Mouse (Mus musculus) liver, embryonic 16.5 days (tissue): ENCODE measurements at regions not wholly inside any gene's neighbourhood (a gene's known extent, or its start where the extent isn't known, plus 50 kb on each side); places are given as distances from the start of the nearest gene placed in this dataset.

ENCODE experiments used
- ATAC-seq: fragments of 200-750 bp; cut with Nextera tagmentation; 2 replicates; pipeline ENCODE4 v1.8.0; 2017; ENCODE audit warnings: low read depth, mild to moderate bottlenecking, moderate number of reproducible peaks, moderate library complexity
- H3K27ac ChIP-seq: fragments of 300-500 bp; sonication (generic); 2 replicates; pipeline ENCODE4 v1.5.1; 2014; ENCODE audit warnings: mild to moderate bottlenecking, low read length
- H3K27me3 ChIP-seq: fragments of 300-500 bp; sonication (generic); 2 replicates; pipeline ENCODE4 v1.6.1; 2014; ENCODE audit warnings: low read depth, low read length, mixed read lengths; ENCODE audit not compliant: control insufficient read depth, insufficient read depth
- H3K36me3 ChIP-seq: fragments of 300-500 bp; sonication (generic); 2 replicates; pipeline ENCODE4 v1.6.1; 2014; ENCODE audit warnings: mild to moderate bottlenecking; ENCODE audit not compliant: control insufficient read depth, insufficient read depth
- H3K4me1 ChIP-seq: fragments of 300-500 bp; sonication (generic); 2 replicates; pipeline ENCODE4 v1.6.1; 2014; ENCODE audit warnings: low read depth, low read length, mixed read lengths; ENCODE audit not compliant: control insufficient read depth
- H3K4me2 ChIP-seq: fragments of 300-500 bp; sonication (generic); 2 replicates; pipeline ENCODE4 v1.6.1; 2014; ENCODE audit warnings: low read depth, low read length, mixed read lengths
- H3K4me3 ChIP-seq: fragments of 300-500 bp; sonication (generic); 2 replicates; pipeline ENCODE4 v1.5.1; 2014; ENCODE audit warnings: low read depth, mild to moderate bottlenecking, low read length
- H3K9ac ChIP-seq: fragments of 300-500 bp; sonication (generic); 2 replicates; pipeline ENCODE4 v1.6.1; 2014; ENCODE audit warnings: low read depth, low read length
- H3K9me3 ChIP-seq: fragments of 300-500 bp; sonication (generic); replicated peaks from 2 replicates; pipeline ENCODE4 v1.6.1; 2016; ENCODE audit warnings: low read length; ENCODE audit not compliant: control insufficient read depth
- WGBS: fragments of 180-500 bp; shearing (Covaris S2); extraction: QIAGEN DNeasy Blood & Tissue Kit; methylation state at CpG from one replicate; pipeline ENCODE4 v1.1.7; 2014; ENCODE audit not compliant: insufficient replicate concordance; 5-methylcytosine and 5-hydroxymethylcytosine counted together

- 37% methylated on average over 4 of the region's 4 CpGs for WGBS
- no peak for ATAC-seq
- no peaks in the 10 kb centered on the region for H3K4me1 ChIP-seq
Measured at GRCm38 (mm10) chr2:134029631-134030414, 477.9 kb downstream of the Bmp2 start.

DNA sequence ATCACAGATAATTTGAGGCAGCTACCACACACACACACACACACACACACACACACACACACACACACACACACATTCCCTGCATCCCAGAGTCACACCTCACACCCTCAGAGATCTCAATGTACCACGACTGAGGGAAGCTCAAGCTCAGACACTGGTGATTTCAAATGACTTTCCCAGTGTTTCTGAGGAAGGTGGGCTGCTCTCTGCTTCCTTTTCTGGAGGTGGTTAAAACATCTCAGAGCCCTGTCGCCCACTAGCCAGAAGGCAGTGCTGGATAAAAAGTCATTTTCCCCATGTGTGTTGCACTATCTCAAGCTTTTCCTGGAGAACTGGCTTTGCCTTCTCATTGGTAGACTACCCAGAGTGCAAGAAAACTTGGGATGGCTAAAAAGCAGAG is 477.2 kb downstream of the Bmp2 start:
- Histone ChIP-seq H3K9me3 (no peaks in the 10 kb centered on the region), H3K27ac (no peak overlapping the region), H3K9ac (no peak overlapping the region), H3K4me1 (no peaks in the 10 kb centered on the region), H3K4me3 (no peak overlapping the region), H3K4me2 (no peak overlapping the region), H3K27me3 (no peaks in the 10 kb centered on the region), H3K36me3 (no peaks in the 10 kb centered on the region)
- no peak for ATAC-seq
- WGBS, result 47% methylated on average over 2 of the region's 2 CpGs

More at GRCm38 (mm10) chr2:134029631-134030414, 477.9 kb downstream of the Bmp2 start:
- Histone ChIP-seq H3K4me3 (no peak overlapping the region), H3K9ac (no peak overlapping the region), H3K9me3 (no peaks in the 10 kb centered on the region), H3K27me3 (no peaks in the 10 kb centered on the region), H3K4me2 (no peak overlapping the region), H3K27ac (no peak overlapping the region), H3K36me3 (no peaks in the 10 kb centered on the region)

GRCm38 (mm10) chr2:134017109-134017508 is 465.1 kb downstream of the Bmp2 start:
- H3K4me1 ChIP-seq, result no peaks in the 10 kb centered on the region
- no peak overlapping the region for H3K27ac ChIP-seq
- no peaks in the 10 kb centered on the region for H3K36me3 ChIP-seq
- no peaks in the 10 kb centered on the region for H3K9me3 ChIP-seq
- no peak overlapping the region for H3K4me2 ChIP-seq
- H3K9ac ChIP-seq, result no peak overlapping the region
- H3K27me3 ChIP-seq, result no peaks in the 10 kb centered on the region
- ATAC-seq, result no peak
- no peak overlapping the region for H3K4me3 ChIP-seq

DNA sequence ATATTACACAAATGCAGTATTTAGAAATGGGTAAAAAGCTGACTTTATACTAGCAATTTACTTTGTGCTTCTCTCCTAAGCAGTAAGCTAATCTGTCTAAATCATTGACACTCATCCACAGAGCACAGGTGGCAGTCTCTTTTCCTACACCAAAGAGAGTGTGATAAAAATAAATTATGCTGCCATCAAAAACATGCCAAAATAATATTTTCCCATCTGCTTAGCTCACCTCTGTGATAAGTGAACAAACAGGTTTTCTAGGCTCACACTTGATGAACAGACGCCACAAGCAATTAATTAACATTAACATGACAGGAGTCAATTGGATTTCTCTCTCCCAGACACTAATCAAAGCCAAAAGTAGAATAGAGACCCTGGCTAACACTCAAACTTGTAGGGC is 451.2 kb downstream of the Bmp2 start:
- WGBS, result 53% methylated on average over 1 of the region's 1 CpGs
- no peak overlapping the region for H3K9ac ChIP-seq

DNA sequence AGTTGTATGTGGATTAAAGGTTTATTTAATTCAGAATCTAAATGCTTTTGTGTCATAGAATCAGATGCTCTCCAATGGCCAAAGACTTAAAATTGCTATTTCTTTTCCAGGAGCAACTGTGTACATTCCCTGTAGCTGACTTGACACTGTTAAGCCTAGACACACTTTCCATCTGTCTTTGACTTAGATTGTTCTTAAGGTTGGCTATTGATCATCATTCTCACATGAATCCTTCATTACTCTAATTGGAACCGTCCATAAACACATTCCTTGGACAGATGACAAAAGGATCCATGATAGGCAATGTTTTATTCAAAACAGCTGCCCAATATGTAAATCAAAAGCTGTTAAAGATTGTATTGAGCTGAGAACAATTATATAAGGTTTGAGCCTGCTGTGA is 442.8 kb downstream of the Bmp2 start:
- no peak overlapping the region for H3K9ac ChIP-seq
- H3K4me3 ChIP-seq, result no peak overlapping the region
- ATAC-seq, result no peak
- no peak overlapping the region for H3K4me2 ChIP-seq
- no peaks in the 10 kb centered on the region for H3K27me3 ChIP-seq
- H3K36me3 ChIP-seq, result no peaks in the 10 kb centered on the region
- no peaks in the 10 kb centered on the region for H3K4me1 ChIP-seq
- no peak overlapping the region for H3K27ac ChIP-seq
- no peaks in the 10 kb centered on the region for H3K9me3 ChIP-seq
- 44% methylated on average over 1 of the region's 1 CpGs for WGBS

More for the DNA sequence above, 451.2 kb downstream of the Bmp2 start:
- Histone ChIP-seq H3K4me2 (no peak overlapping the region), H3K4me3 (no peak overlapping the region), H3K4me1 (no peaks in the 10 kb centered on the region), H3K9me3 (no peaks in the 10 kb centered on the region), H3K36me3 (no peaks in the 10 kb centered on the region), H3K27ac (no peak overlapping the region), H3K27me3 (no peaks in the 10 kb centered on the region)
- ATAC-seq, result no peak

DNA sequence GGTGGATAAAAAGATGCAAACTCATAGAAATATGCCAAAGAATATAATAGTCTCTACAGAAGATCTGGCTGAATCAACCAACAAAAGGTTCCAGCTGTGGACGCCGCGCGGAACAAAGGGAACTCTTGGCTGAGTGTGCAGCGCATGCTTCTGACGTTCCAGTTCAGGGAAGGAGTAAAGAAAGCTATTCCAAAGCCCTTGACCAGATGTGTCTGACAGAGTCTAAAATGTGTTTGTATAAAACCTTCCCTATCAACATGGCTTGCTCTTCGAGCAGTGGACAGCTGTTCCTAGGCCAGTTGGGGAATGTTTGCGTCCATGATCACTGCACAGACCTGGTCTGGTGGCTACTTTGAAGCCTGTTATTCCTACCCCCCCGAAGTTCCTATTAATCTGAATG is 442.4 kb downstream of the Bmp2 start:
- no peak overlapping the region for H3K4me3 ChIP-seq
- no peak overlapping the region for H3K9ac ChIP-seq
- no peaks in the 10 kb centered on the region for H3K4me1 ChIP-seq
- no peak overlapping the region for H3K27ac ChIP-seq
- ATAC-seq, result no peak
- no peak overlapping the region for H3K4me2 ChIP-seq
- H3K9me3 ChIP-seq, result no peaks in the 10 kb centered on the region
- H3K36me3 ChIP-seq, result no peaks in the 10 kb centered on the region
- WGBS, result 76% methylated on average over 9 of the region's 9 CpGs
- no peaks in the 10 kb centered on the region for H3K27me3 ChIP-seq

DNA sequence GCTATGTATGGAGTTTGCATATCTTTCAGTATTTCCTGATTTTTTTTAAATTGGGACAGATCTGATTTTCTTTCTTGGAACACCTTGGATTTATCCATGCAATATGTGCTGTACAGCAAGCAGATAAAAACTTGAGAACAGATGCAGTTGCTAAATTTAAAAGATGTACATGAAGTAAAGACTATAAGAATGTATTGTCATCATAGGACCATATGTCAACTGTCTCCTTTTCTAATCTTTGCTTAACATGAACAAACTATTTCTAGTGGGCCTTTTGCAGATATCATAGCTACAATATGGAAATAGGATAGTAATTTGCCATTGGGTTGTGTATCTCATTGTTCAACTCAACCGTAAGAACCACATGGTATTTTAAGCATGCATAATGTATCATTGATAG is 435.7 kb downstream of the Bmp2 start:
- no peaks in the 10 kb centered on the region for H3K4me1 ChIP-seq
- H3K36me3 ChIP-seq, result no peaks in the 10 kb centered on the region
- H3K27ac ChIP-seq, result no peak overlapping the region
- no peaks in the 10 kb centered on the region for H3K27me3 ChIP-seq
- no peak overlapping the region for H3K9ac ChIP-seq
- ATAC-seq, result no peak
- H3K4me3 ChIP-seq, result no peak overlapping the region
- no peak overlapping the region for H3K4me2 ChIP-seq
- WGBS, result 70% methylated on average over 1 of the region's 1 CpGs
- no peaks in the 10 kb centered on the region for H3K9me3 ChIP-seq
